12 mouse cellular contexts compared by ENCODE assay signal in the genomic region with DNA sequence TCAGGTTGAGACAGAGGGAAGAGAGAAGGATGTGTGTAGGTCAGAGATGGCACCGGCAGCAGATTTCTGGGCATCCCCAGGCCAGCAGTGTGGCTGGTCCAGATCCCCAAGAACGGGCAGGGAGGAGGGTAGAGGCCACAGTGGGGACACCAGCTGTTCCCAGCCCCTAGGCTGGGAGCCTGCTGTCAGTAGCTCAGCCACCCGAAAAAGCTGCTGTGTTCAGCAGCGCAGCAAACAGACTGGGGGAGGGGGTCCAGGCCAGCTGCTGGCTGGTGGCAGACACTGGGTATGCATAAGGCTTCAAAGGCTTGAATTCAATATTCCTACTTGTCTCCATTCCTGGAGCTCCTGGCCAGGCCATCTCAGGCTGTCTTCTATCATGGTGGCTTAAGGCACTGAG. TPM values are rescaled to one million over a fixed set of nuclear protein-coding genes. Genes with fewer than 3 reads are reported as not detected.
DNase-seq lines count a peak whose midpoint lies in the region; ATAC-seq lines count a peak whose summit lies in the region.
"Had no signal": no experiment of that assay in that cellular context is flagged by ENCODE, and none has a peak within 500 bp of the region (broad histone marks: within the 10 kb centered on the region; RNA-seq: fewer than 3 reads in every experiment).

No protein-coding gene starts in this region.

- H3K4me2 ChIP-seq in limb, embryonic 13.5 days (replicated peaks), result no peak overlapping the region
- H3K4me2 ChIP-seq: limb, embryonic 15.5 days had no signal

- no peak overlapping the region for H3K4me3 ChIP-seq in limb, embryonic 13.5 days
- H3K4me3 ChIP-seq: heart, adult 2 months had no signal

- H3K4me1 ChIP-seq in limb, embryonic 13.5 days, result peaks cover 19% of the 10 kb centered on the region

- H3K27me3 ChIP-seq in limb, embryonic 13.5 days, result peaks cover 30% of the 10 kb centered on the region

- DNase-seq in embryo, embryonic 10.5 days (ENCODE audit: low spot score), result peak; percentile 28
- no peak for DNase-seq in embryo, embryonic 10 days (ENCODE audit: low spot score)
- peak; percentile 68 to 78 for DNase-seq in right cerebral cortex, postnatal 10 days (ENCODE audit: low spot score in 2 of 2)
- DNase-seq in right cerebral cortex, postnatal 36 days (ENCODE audit: low spot score in 2 of 2), result no peak
- peak; percentile 44 for DNase-seq in retina, postnatal 7 days (ENCODE audit: low read depth, low spot score)
- no peak for DNase-seq in thymus, postnatal 25 days
- no peak for DNase-seq in heart, postnatal 14 days
- DNase-seq: heart, adult 2 months; kidney, adult 2 months had no signal

- peak; percentile 66; the same call in 1 of the 2 replicates for ATAC-seq in limb, embryonic 13.5 days (ENCODE audit: low FRiP score, low read depth)

- peaks cover 15% of the 10 kb centered on the region for H3K36me3 ChIP-seq in limb, embryonic 13.5 days

- 21% methylated on average over 4 of the region's 4 CpGs for WGBS in limb, embryonic 13.5 days

- no peak overlapping the region for H3K27ac ChIP-seq in limb, embryonic 13.5 days
- H3K27ac ChIP-seq: heart, adult 2 months; limb, embryonic 15.5 days had no signal

- intact Hi-C loops in heart, postnatal 14 days (cut with DNase I), result loop anchor here (5.0 kb wide), 2 partner anchors 112 to 167 kb away; a partner anchor contains a TSS

- no peak overlapping the region for H3K9ac ChIP-seq in limb, embryonic 13.5 days
- H3K9ac ChIP-seq: limb, embryonic 15.5 days had no signal

- H3K9me3 ChIP-seq in limb, embryonic 13.5 days, result no peaks in the 10 kb centered on the region
- H3K9me3 ChIP-seq: limb, embryonic 15.5 days had no signal

RNA-seq across cellular contexts. Expression of a gene that starts 8.3 kb away (rescaled TPM):
- 1,012 and 1,039 TPM in 2 replicates for polyA plus RNA-seq in limb, embryonic 13.5 days (2015; fragmentation: Nextera tagmentation; extraction: Ambion mirVana)
- 100 to 1,000 TPM; 538 to 580 TPM for total RNA-seq in heart, postnatal 14 days (2021)

RNA-seq across cellular contexts. Expression of a gene that starts 12.0 kb away (rescaled TPM):
- polyA plus RNA-seq in limb, embryonic 13.5 days (2015; fragmentation: Nextera tagmentation; extraction: Ambion mirVana), result 20.0 and 20.7 TPM in 2 replicates
- total RNA-seq in heart, postnatal 14 days (2021), result 1 to 10 TPM; 5.5 to 6.9 TPM

RNA-seq across cellular contexts. Expression of a gene that starts 18.4 kb away (rescaled TPM):
- polyA plus RNA-seq in limb, embryonic 13.5 days (2015; fragmentation: Nextera tagmentation; extraction: Ambion mirVana), result 0.74 and 1.1 TPM in 2 replicates
- under 1 TPM; 0.27 to 0.43 TPM for total RNA-seq in heart, postnatal 14 days (2021)
- total RNA-seq: monocyte, adult 5-6 weeks had no signal

RNA-seq across cellular contexts. Expression of a gene that starts 38.9 kb away (rescaled TPM):
- 7.0 and 8.8 TPM in 2 replicates for polyA plus RNA-seq in limb, embryonic 13.5 days (2015; fragmentation: Nextera tagmentation; extraction: Ambion mirVana)
- 1 to 10 TPM; 1.6 to 6.2 TPM for total RNA-seq in heart, postnatal 14 days (2021)

RNA-seq across cellular contexts. Expression of a gene that starts 48.6 kb away (rescaled TPM):
- polyA plus RNA-seq in limb, embryonic 13.5 days (2015; fragmentation: Nextera tagmentation; extraction: Ambion mirVana), result 0.33 and 0.50 TPM in 2 replicates
- 1 to 10 TPM; 7.3 TPM for total RNA-seq in heart, postnatal 14 days (2021)

Comparison
In these comparisons a context has a peak if more than half of its experiments do, and no peak if none do; other contexts are left out.
1. DNase-seq: peak in embryo, embryonic 10.5 days (single experiment), right cerebral cortex, postnatal 10 days (2 of 2) and retina, postnatal 7 days (single experiment); none in embryo, embryonic 10 days (single experiment), right cerebral cortex, postnatal 36 days (0 of 2), thymus, postnatal 25 days (single experiment) and heart, postnatal 14 days (0 of 2).